Mouse (Mus musculus) C2C12 (cell line): ENCODE measurements around the gene Car8.

Experiments
- CEBPB ChIP-seq: IDR thresholded peaks from one replicate; pipeline ENCODE4 v1.6.1; 2011; ENCODE audit warnings: low read depth, mild to moderate bottlenecking, control low read depth, moderate library complexity
- CTCF ChIP-seq: IDR thresholded peaks from one replicate; pipeline ENCODE4 v1.5.1; 2011; ENCODE audit not compliant: control insufficient read depth, insufficient read depth, insufficient read length
- USF1 ChIP-seq: IDR thresholded peaks from one replicate; pipeline ENCODE4 v1.6.1; 2011; ENCODE audit warnings: low read depth, mild to moderate bottlenecking, control low read depth, moderate library complexity

DNA sequence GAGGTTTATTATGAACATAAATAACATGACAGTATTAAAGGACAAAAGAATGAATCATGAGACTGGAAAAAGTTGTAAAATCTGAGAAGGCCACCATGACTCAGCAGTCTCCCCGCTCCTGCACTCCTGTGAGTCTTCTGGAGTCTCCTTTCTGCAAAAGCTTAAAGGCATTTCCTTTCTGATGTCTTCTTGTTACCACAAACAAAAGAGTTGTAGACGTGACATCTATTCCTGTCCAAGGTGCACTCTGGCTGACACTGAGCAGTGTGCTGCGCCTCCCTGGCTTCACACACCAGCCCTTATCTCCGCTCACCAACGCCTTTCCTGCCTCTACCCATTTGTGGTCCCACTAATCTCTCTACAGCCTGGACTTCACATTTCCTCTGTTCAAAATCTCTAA, 38.8 kb downstream of the Car8 start:
- no peak for TF ChIP-seq USF1
- no peak for TF ChIP-seq CEBPB
- no peak for TF ChIP-seq CTCF
